Comparison of ENCODE assay signal across 11 mouse cellular contexts in the genomic region with DNA sequence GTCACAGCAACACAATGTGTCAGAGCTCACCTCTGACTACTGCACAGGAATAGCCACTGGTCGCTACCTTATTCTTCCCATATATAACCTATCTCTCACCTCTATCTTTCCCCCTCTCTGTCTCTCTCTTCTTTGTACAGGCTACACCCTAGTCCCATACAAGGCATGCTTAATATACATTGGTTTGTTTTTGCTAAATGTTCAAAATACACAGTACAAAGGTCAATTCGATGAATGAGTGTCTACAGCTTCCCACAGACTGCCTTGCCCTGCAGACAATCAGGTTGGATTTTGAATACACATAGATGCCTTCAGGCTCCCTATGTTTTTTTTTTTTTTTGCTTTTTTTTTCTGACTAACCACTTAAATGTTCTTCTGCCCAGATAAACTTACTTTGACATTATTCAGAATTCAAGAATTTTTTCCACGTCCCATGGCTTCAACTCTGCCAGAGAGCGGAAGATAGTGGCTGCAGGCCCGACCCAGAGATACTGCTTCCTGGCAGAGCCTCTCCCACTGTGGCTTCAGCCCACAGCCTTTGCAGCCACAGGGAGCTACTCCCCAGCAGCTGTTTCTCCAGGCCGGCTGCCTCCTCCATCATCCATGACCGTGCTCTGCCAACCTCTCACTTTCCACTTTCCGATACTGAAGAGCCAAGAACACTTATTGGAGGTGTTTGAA.
DNase-seq lines count a peak whose midpoint lies in the region; ATAC-seq and TF ChIP-seq lines count a peak whose summit lies in the region.
"Had no signal": no experiment of that assay in that cellular context is flagged by ENCODE, and none has a peak within 500 bp of the region (broad histone marks: within the 10 kb centered on the region; RNA-seq: fewer than 3 reads in every experiment).

No protein-coding gene starts in this region.

- H3K36me3 ChIP-seq in embryonic facial prominence, embryonic 13.5 days, result no peaks in the 10 kb centered on the region
- no peaks in the 10 kb centered on the region for H3K36me3 ChIP-seq in embryonic facial prominence, embryonic 10.5 days (replicated peaks)
- H3K36me3 ChIP-seq in stomach, postnatal 0 days (ENCODE audit: control insufficient read depth, insufficient read depth, low read length), result no peaks in the 10 kb centered on the region
- H3K36me3 ChIP-seq: midbrain, embryonic 13.5 days had no signal

- ATAC-seq in embryonic facial prominence, embryonic 13.5 days (ENCODE audit: insufficient number of reproducible peaks, insufficient read depth, low FRiP score, low TSS enrichment, low read depth), result no peak
- ATAC-seq in stomach, postnatal 0 days (ENCODE audit: low FRiP score, low TSS enrichment), result peak; percentile 64
- ATAC-seq: midbrain, embryonic 13.5 days had no signal

- no peak for DNase-seq in embryonic facial prominence, embryonic 10.5 days (ENCODE audit: low spot score)
- DNase-seq in lung, postnatal 4 days, result peak; percentile 26 to 49
- no peak for DNase-seq in lung, postnatal 14 days
- DNase-seq in heart, postnatal 14 days, result peak; percentile 52 to 63
- DNase-seq in stomach, postnatal 0 days (ENCODE audit: low spot score), result no peak
- no peak for DNase-seq in embryo, embryonic 9.5 days (ENCODE audit: extremely low spot score)
- DNase-seq in cerebellum, adult 2 months, result no peak
- DNase-seq: B cell, adult 2 months had no signal

- H3K9me3 ChIP-seq in embryonic facial prominence, embryonic 13.5 days, result no peaks in the 10 kb centered on the region
- no peaks in the 10 kb centered on the region for H3K9me3 ChIP-seq in embryonic facial prominence, embryonic 10.5 days
- no peaks in the 10 kb centered on the region for H3K9me3 ChIP-seq in stomach, postnatal 0 days (ENCODE audit: control insufficient read depth, low read length)
- H3K9me3 ChIP-seq: midbrain, embryonic 13.5 days had no signal

- peaks cover 13% of the 10 kb centered on the region; the same call in 1 of the 2 replicates for H3K4me1 ChIP-seq in embryonic facial prominence, embryonic 13.5 days
- H3K4me1 ChIP-seq in embryonic facial prominence, embryonic 10.5 days, result no peaks in the 10 kb centered on the region
- no peaks in the 10 kb centered on the region for H3K4me1 ChIP-seq in stomach, postnatal 0 days (replicated peaks; ENCODE audit: control insufficient read depth, insufficient read depth)
- H3K4me1 ChIP-seq in cerebellum, adult 2 months (ENCODE audit: control insufficient read depth, insufficient read depth, low read length), result no peaks in the 10 kb centered on the region

- intact Hi-C loops in heart, postnatal 14 days (cut with DNase I), result no loop called here

- H3K27ac ChIP-seq in embryonic facial prominence, embryonic 13.5 days, result peak overlapping the region; percentile 56
- no peak overlapping the region for H3K27ac ChIP-seq in embryonic facial prominence, embryonic 10.5 days (replicated peaks)
- H3K27ac ChIP-seq in stomach, postnatal 0 days (replicated peaks), result no peak overlapping the region
- no peak overlapping the region for H3K27ac ChIP-seq in cerebellum, adult 2 months (ENCODE audit: insufficient read depth, low read length)
- H3K27ac ChIP-seq: liver, embryonic 14.5 days; midbrain, embryonic 13.5 days had no signal

- whole genome bisulfite sequencing in embryonic facial prominence, embryonic 13.5 days, result 68% methylated on average over 8 of the region's 8 CpGs
- WGBS in embryonic facial prominence, embryonic 10.5 days, result 87% methylated on average over 8 of the region's 8 CpGs
- WGBS in stomach, postnatal 0 days, result 48% methylated on average over 8 of the region's 8 CpGs
- WGBS in cerebellum, adult 2 months, result 45% methylated on average over 8 of the region's 8 CpGs

- peaks cover 9% of the 10 kb centered on the region; the same call in 1 of the 2 replicates for H3K27me3 ChIP-seq in embryonic facial prominence, embryonic 13.5 days
- no peaks in the 10 kb centered on the region for H3K27me3 ChIP-seq in embryonic facial prominence, embryonic 10.5 days (replicated peaks; ENCODE audit: low read depth, poor library complexity, severe bottlenecking)
- no peaks in the 10 kb centered on the region for H3K27me3 ChIP-seq in stomach, postnatal 0 days (ENCODE audit: control insufficient read depth, insufficient read depth, low read length)
- H3K27me3 ChIP-seq in cerebellum, adult 2 months (ENCODE audit: control insufficient read depth, insufficient read depth, low read length), result no peaks in the 10 kb centered on the region
- H3K27me3 ChIP-seq: midbrain, embryonic 13.5 days had no signal

- TF ChIP-seq CTCF in stomach, postnatal 0 days (IDR thresholded peaks at IDR 0.05; ENCODE audit: low read depth), result no peak
- no peak for TF ChIP-seq CTCF in cerebellum, adult 2 months (IDR thresholded peaks at IDR 0.05; ENCODE audit: borderline replicate concordance, insufficient read depth, low read depth, low read length)

- H3K9ac ChIP-seq in embryonic facial prominence, embryonic 13.5 days, result no peak overlapping the region
- H3K9ac ChIP-seq in stomach, postnatal 0 days (ENCODE audit: low read length), result no peak overlapping the region
- H3K9ac ChIP-seq: liver, embryonic 14.5 days; midbrain, embryonic 13.5 days had no signal

- no peak overlapping the region for H3K4me2 ChIP-seq in embryonic facial prominence, embryonic 13.5 days
- no peak overlapping the region for H3K4me2 ChIP-seq in stomach, postnatal 0 days (replicated peaks; ENCODE audit: low read depth)
- H3K4me2 ChIP-seq: midbrain, embryonic 13.5 days had no signal

- TF ChIP-seq EP300 in stomach, postnatal 0 days (optimal IDR thresholded peaks at IDR 0.05), result no peak

- H3K4me3 ChIP-seq in embryonic facial prominence, embryonic 13.5 days, result no peak overlapping the region
- H3K4me3 ChIP-seq in embryonic facial prominence, embryonic 10.5 days, result no peak overlapping the region
- no peak overlapping the region for H3K4me3 ChIP-seq in stomach, postnatal 0 days (ENCODE audit: low read depth, low read length)
- no peak overlapping the region for H3K4me3 ChIP-seq in cerebellum, adult 2 months (replicated peaks; ENCODE audit: insufficient read depth, low read depth, low read length)
- H3K4me3 ChIP-seq: midbrain, embryonic 13.5 days had no signal

- TF ChIP-seq POLR2A in cerebellum, adult 2 months (IDR thresholded peaks at IDR 0.05; ENCODE audit: borderline replicate concordance, insufficient read depth, low read length), result no peak

Comparison
In these comparisons a context has a peak if more than half of its experiments do, and no peak if none do; other contexts are left out.
1. DNase-seq: peak in lung, postnatal 4 days (2 of 2) and heart, postnatal 14 days (2 of 2); none in embryonic facial prominence, embryonic 10.5 days (single experiment), lung, postnatal 14 days (single experiment), stomach, postnatal 0 days (single experiment), embryo, embryonic 9.5 days (single experiment) and cerebellum, adult 2 months (0 of 2).